Mouse (Mus musculus): ENCODE measurements around the gene Gramd1c. TPM values are rescaled to one million over a fixed set of nuclear protein-coding genes. Genes with fewer than 3 reads are reported as not detected.

The Gramd1c gene
- 2.1 and 2.9 TPM in 2 replicates for polyA plus RNA-seq (2015; fragmentation: Nextera tagmentation; extraction: Ambion mirVana)

- Histone ChIP-seq H3K27me3 (no peaks in the 10 kb centered on the region), H3K36me3 (ENCODE audit: poor library complexity, severe bottlenecking) (no peaks in the 10 kb centered on the region), H3K4me3 (peak within 1 kb of the TSS; percentile 52), H3K4me2 (peak within 1 kb of the TSS; percentile 69), H3K9ac (peak within 1 kb of the TSS; percentile 66), H3K27ac (peak within 1 kb of the TSS; percentile 52), H3K9me3 (replicated peaks) (no peaks in the 10 kb centered on the region), H3K4me1 (peaks cover 9% of the 10 kb centered on the region; the same call in 1 of the 2 replicates)
- WGBS = 7% methylated on average over 45 of the region's 45 CpGs
- peak; percentile 91 for ATAC-seq
These were observed at the start of gene Gramd1c for GRCm38 (mm10) chr16:44063025-44063894. TSS of gene Gramd1c (minus strand) at chr16:44063345.

DNA sequence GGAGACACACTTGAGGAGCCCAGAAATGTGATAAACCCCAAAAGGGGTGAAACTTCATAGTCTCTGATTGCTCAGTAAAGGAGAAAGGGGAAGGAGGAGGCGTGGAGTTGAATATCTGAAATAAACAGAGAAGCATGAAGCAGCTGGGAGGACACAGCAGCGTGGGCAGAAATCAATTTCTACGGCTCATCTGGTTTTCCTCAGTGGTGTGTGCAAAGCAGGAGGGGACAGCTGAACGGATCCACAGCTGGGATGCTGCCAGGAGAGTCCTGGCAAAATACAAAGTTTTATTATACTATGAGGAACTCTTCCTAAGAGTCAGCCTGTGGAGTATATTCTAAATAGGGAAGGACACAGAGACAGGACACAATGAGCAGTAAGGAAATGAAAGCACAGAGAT lies 45.9 kb upstream of the Gramd1c start:
- Histone ChIP-seq H3K27ac (no peak overlapping the region), H3K9ac (no peak overlapping the region), H3K27me3 (no peaks in the 10 kb centered on the region), H3K4me1 (no peaks in the 10 kb centered on the region), H3K4me3 (no peak overlapping the region), H3K9me3 (replicated peaks) (no peaks in the 10 kb centered on the region), H3K4me2 (no peak overlapping the region), H3K36me3 (ENCODE audit: poor library complexity, severe bottlenecking) (peaks cover 60% of the 10 kb centered on the region)
- 90% methylated on average over 4 of the region's 4 CpGs for WGBS
- ATAC-seq = no peak

DNA sequence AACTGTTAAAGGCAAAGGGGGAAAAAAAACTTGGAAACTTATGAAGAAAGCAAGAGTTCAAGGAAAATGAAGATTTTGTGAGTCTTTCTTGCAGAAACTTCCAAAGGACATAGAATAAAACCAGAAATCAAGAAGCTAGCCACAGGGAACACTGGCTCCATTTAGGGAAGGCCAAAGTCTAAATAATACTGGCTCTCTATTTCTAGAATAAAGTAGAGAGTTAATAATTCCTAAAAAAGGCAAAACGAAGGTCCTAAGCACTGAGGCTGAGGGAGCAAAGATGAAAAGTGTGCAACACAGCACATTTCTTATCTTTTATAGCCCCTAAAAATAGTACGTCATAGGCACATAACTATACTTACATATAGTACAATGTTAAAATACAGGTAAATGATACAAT lies 42.1 kb upstream of the Gramd1c start:
- Histone ChIP-seq H3K27me3 (no peaks in the 10 kb centered on the region), H3K4me2 (no peak overlapping the region), H3K9me3 (replicated peaks) (no peaks in the 10 kb centered on the region), H3K4me1 (no peaks in the 10 kb centered on the region), H3K27ac (no peak overlapping the region), H3K4me3 (no peak overlapping the region), H3K36me3 (ENCODE audit: poor library complexity, severe bottlenecking) (peaks cover 76% of the 10 kb centered on the region), H3K9ac (no peak overlapping the region)
- 95% methylated on average over 2 of the region's 2 CpGs for WGBS
- ATAC-seq = no peak

DNA sequence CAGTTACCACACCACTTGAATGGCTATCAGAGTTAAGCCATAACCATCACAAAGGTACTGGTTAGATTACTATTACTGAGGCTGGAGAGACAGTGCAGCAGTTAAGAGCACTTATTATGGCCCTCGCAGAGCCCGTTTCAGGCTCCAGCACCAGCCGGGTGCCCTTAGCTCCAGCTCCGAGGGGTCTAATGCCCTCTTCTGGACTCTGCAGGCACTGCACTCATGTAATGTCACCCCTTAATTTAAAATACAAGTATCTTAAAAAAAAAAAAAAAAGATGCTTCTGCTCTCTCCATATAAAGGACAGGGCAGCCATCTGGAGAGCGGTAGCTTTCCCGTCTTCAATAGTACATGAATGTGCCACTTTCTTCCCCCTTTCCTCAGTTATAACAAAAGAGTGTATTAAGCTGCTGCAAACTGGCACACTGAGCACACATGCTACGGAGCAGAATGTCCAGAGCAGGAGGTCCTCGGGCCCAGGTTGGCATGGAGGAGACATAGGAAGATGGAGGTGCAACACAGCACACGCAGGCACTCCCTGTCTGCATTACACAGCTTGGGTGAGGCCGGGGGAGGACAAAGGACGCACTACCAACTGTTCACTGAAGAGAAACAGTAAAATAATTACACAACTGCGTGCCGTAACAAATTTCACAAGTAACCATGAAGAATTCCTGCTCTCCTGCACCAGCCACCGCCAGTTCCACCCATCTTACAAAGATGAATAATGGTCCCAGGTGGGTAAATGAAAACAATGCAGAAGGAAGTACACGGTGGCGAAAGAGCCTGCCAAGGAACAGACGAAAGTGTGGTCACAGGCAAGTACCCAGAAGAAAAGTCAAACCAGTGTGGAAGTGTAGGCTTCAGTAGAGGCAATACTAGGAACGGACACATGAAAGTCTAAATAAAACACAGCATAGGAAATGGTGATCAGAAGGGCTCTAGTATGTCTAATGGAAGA lies 40.9 kb upstream of the Gramd1c start:
- H3K4me3 ChIP-seq = no peak overlapping the region
- no peak overlapping the region for H3K4me2 ChIP-seq
- no peaks in the 10 kb centered on the region for H3K9me3 ChIP-seq (replicated peaks)
- no peak overlapping the region for H3K9ac ChIP-seq
- no peaks in the 10 kb centered on the region for H3K27me3 ChIP-seq
- H3K27ac ChIP-seq = no peak overlapping the region
- WGBS = 92% methylated on average over 18 of the region's 18 CpGs
- peaks cover 74% of the 10 kb centered on the region for H3K36me3 ChIP-seq (ENCODE audit: poor library complexity, severe bottlenecking)
- H3K4me1 ChIP-seq = no peaks in the 10 kb centered on the region
- no peak for ATAC-seq

GRCm38 (mm10) chr16:44102925-44103324 lies 39.8 kb upstream of the Gramd1c start:
- H3K4me3 ChIP-seq = no peak overlapping the region
- no peaks in the 10 kb centered on the region for H3K4me1 ChIP-seq
- no peak overlapping the region for H3K4me2 ChIP-seq
- ATAC-seq = no peak
- H3K27me3 ChIP-seq = no peaks in the 10 kb centered on the region
- H3K36me3 ChIP-seq (ENCODE audit: poor library complexity, severe bottlenecking) = peaks cover 74% of the 10 kb centered on the region
- H3K27ac ChIP-seq = no peak overlapping the region
- H3K9ac ChIP-seq = no peak overlapping the region
- 93% methylated on average over 2 of the region's 2 CpGs for WGBS
- no peaks in the 10 kb centered on the region for H3K9me3 ChIP-seq (replicated peaks)

DNA sequence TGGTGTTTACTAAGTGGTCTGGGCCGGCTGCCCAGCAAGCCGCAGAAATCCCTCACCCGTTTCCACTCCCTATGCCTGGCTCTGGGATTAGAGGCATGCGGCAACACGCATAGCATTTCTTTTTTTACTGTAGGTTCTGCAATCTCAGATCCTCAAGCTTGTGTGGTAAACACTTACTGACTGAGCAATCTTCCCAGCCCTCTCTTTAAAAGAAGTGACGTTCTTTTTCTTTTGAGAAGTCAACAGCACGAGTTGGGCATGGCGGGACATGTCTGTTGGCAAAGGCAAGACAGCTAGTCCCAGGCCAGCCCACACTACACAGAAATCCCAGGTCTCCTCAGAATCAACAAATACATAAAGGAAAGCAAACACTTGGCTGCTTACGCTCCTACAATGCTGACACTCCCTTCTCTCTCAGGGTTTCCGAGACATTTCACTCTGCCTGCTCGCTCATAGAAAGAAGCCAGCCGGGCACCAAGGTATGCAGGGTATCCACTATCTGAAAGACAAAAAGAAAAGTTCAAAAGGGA lies 38.1 kb upstream of the Gramd1c start:
- no peaks in the 10 kb centered on the region for H3K9me3 ChIP-seq (replicated peaks)
- H3K4me1 ChIP-seq = no peaks in the 10 kb centered on the region
- H3K4me3 ChIP-seq = no peak overlapping the region
- H3K4me2 ChIP-seq = no peak overlapping the region
- WGBS = 93% methylated on average over 12 of the region's 12 CpGs
- H3K36me3 ChIP-seq (ENCODE audit: poor library complexity, severe bottlenecking) = peaks cover 72% of the 10 kb centered on the region
- no peak overlapping the region for H3K9ac ChIP-seq
- no peaks in the 10 kb centered on the region for H3K27me3 ChIP-seq
- ATAC-seq = no peak
- H3K27ac ChIP-seq = no peak overlapping the region

- H3K9ac ChIP-seq = no peak overlapping the region
- no peak overlapping the region for H3K4me2 ChIP-seq
- 95% methylated on average over 7 of the region's 7 CpGs for WGBS
- H3K4me3 ChIP-seq = no peak overlapping the region
- H3K9me3 ChIP-seq (replicated peaks) = no peaks in the 10 kb centered on the region
- no peaks in the 10 kb centered on the region for H3K27me3 ChIP-seq
- ATAC-seq = no peak
- no peaks in the 10 kb centered on the region for H3K4me1 ChIP-seq
- H3K27ac ChIP-seq = no peak overlapping the region
- peaks cover 82% of the 10 kb centered on the region for H3K36me3 ChIP-seq (ENCODE audit: poor library complexity, severe bottlenecking)
These were observed 36.2 kb upstream of the Gramd1c start for GRCm38 (mm10) chr16:44099377-44099776.

DNA sequence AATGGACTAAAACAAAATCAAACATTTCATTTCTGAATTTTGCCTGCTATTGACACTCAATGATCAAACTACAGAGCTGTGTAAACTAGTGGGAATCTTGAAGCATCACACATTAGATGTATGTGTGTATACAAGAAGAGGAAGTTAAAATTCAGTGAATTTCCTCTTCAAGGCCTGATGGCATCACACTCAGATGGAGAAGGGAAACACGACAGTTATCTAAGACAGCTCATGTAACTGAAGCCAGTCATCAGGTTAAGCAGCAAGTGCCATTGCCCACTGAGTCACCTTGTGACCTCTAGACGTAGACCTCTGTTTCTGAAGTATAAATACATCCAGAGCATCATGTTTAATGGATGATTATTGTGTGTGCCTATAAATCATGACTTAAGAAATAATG lies 24.5 kb upstream of the Gramd1c start:
- no peaks in the 10 kb centered on the region for H3K4me1 ChIP-seq
- H3K27ac ChIP-seq = no peak overlapping the region
- 89% methylated on average over 2 of the region's 2 CpGs for WGBS
- H3K9ac ChIP-seq = no peak overlapping the region
- no peak for ATAC-seq
- H3K4me2 ChIP-seq = no peak overlapping the region
- no peaks in the 10 kb centered on the region for H3K9me3 ChIP-seq (replicated peaks)
- H3K4me3 ChIP-seq = no peak overlapping the region
- H3K27me3 ChIP-seq = no peaks in the 10 kb centered on the region
- peaks cover 83% of the 10 kb centered on the region for H3K36me3 ChIP-seq (ENCODE audit: poor library complexity, severe bottlenecking)

- peaks cover 9% of the 10 kb centered on the region; the same call in 1 of the 2 replicates for H3K4me1 ChIP-seq
- WGBS = 95% methylated on average over 15 of the region's 15 CpGs
These were observed 1.8 kb downstream of the Gramd1c start for GRCm38 (mm10) chr16:44061341-44061740.

DNA sequence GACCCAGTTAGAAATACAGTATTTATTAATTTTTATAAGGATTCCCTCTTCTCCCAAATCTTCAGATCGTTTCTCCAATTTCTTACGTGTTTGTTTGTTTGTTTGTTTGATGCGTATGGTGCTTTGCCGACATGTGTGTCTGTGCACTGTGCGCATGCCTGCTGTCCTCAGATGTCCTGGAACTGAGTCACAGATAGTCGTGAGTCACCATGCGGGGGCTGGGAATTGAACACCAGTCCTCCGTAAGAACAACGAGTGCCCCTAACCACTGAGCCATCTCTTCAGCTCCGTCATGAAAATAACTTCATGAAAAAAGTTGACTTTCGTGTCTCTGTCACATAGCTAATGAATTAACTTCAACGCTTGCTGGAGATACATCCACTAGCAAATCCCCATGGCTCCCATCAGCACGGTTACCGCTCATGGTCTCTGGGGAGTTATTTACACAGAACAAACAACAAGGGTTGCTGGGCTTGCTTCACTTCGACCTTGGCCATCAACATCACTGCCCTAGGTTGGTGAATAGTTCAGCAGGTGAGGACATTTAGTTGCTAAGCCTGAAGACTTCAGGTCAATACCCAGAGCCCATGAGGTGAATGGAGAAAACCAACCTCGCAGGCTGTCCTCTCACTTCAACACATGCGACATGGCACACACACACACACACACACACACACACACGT lies 2.4 kb downstream of the Gramd1c start:
- H3K36me3 ChIP-seq (ENCODE audit: poor library complexity, severe bottlenecking) = no peaks in the 10 kb centered on the region
- H3K27me3 ChIP-seq = no peaks in the 10 kb centered on the region
- H3K9ac ChIP-seq = no peak overlapping the region
- no peak for ATAC-seq
- WGBS = 94% methylated on average over 18 of the region's 18 CpGs
- H3K4me3 ChIP-seq = no peak overlapping the region
- no peak overlapping the region for H3K4me2 ChIP-seq
- peaks cover 9% of the 10 kb centered on the region; the same call in 1 of the 2 replicates for H3K4me1 ChIP-seq
- no peaks in the 10 kb centered on the region for H3K9me3 ChIP-seq (replicated peaks)
- no peak overlapping the region for H3K27ac ChIP-seq

More at GRCm38 (mm10) chr16:44061341-44061740, 1.8 kb downstream of the Gramd1c start:
- Histone ChIP-seq H3K36me3 (ENCODE audit: poor library complexity, severe bottlenecking) (no peaks in the 10 kb centered on the region), H3K27ac (no peak overlapping the region), H3K4me2 (no peak overlapping the region), H3K27me3 (no peaks in the 10 kb centered on the region), H3K4me3 (no peak overlapping the region), H3K9ac (no peak overlapping the region), H3K9me3 (replicated peaks) (no peaks in the 10 kb centered on the region)
- ATAC-seq = no peak

GRCm38 (mm10) chr16:44058745-44059144 lies 4.4 kb downstream of the Gramd1c start:
- ATAC-seq = peak; percentile 26; the same call in 1 of the 2 replicates

More at GRCm38 (mm10) chr16:44058745-44059144, 4.4 kb downstream of the Gramd1c start:
- H3K4me2 ChIP-seq = no peak overlapping the region
- H3K4me1 ChIP-seq = peaks cover 9% of the 10 kb centered on the region; the same call in 1 of the 2 replicates
- H3K9me3 ChIP-seq (replicated peaks) = no peaks in the 10 kb centered on the region
- H3K4me3 ChIP-seq = no peak overlapping the region
- 31% methylated on average over 10 of the region's 10 CpGs for WGBS
- no peaks in the 10 kb centered on the region for H3K36me3 ChIP-seq (ENCODE audit: poor library complexity, severe bottlenecking)
- H3K9ac ChIP-seq = no peak overlapping the region
- no peak overlapping the region for H3K27ac ChIP-seq
- no peaks in the 10 kb centered on the region for H3K27me3 ChIP-seq

Measured in forebrain, embryonic 13.5 days (tissue).